Mouse (Mus musculus) liver, embryonic 13.5 days (tissue): ENCODE measurements at regions not wholly inside any gene's neighbourhood (a gene's known extent, or its start where the extent isn't known, plus 50 kb on each side); places are given as distances from the start of the nearest gene placed in this dataset.

Source experiments
- ATAC-seq: fragments of 200-750 bp; cut with Nextera tagmentation; 2 replicates; pipeline ENCODE4 v1.8.0; 2017; ENCODE audit warnings: low read depth, mild to moderate bottlenecking, moderate number of reproducible peaks, moderate library complexity
- DNase-seq: peaks from one replicate; pipeline ENCODE4 v3.0.0; 2022
- H3K27ac ChIP-seq: fragments of 300-500 bp; sonication (generic); 2 replicates; pipeline ENCODE4 v1.5.1; 2015; ENCODE audit warnings: moderate library complexity, mild to moderate bottlenecking, inconsistent platforms
- H3K27me3 ChIP-seq: fragments of 300-500 bp; sonication (generic); 2 replicates; pipeline ENCODE4 v1.6.1; 2015; ENCODE audit warnings: mild to moderate bottlenecking, inconsistent platforms
- H3K36me3 ChIP-seq: fragments of 300-500 bp; sonication (generic); 2 replicates; pipeline ENCODE4 v1.6.1; 2015; ENCODE audit warnings: mild to moderate bottlenecking, inconsistent platforms
- H3K4me1 ChIP-seq: fragments of 300-500 bp; sonication (generic); replicated peaks from 2 replicates; pipeline ENCODE4 v1.6.1; 2015; ENCODE audit warnings: inconsistent platforms
- H3K4me2 ChIP-seq: fragments of 300-500 bp; sonication (generic); 2 replicates; pipeline ENCODE4 v1.6.1; 2015; ENCODE audit warnings: inconsistent platforms, mild to moderate bottlenecking, moderate library complexity
- H3K4me3 ChIP-seq: fragments of 300-500 bp; sonication (generic); replicated peaks from 2 replicates; pipeline ENCODE4 v1.5.1; 2015; ENCODE audit warnings: mild to moderate bottlenecking, inconsistent platforms
- H3K9ac ChIP-seq: fragments of 300-500 bp; sonication (generic); 2 replicates; pipeline ENCODE4 v1.6.1; 2015; ENCODE audit warnings: mild to moderate bottlenecking, inconsistent platforms
- H3K9me3 ChIP-seq: fragments of 300-500 bp; sonication (generic); replicated peaks from 2 replicates; pipeline ENCODE4 v1.6.1; 2016; ENCODE audit warnings: inconsistent platforms
- WGBS: fragments of 180-500 bp; shearing (Covaris S2); methylation state at CpG from one replicate; pipeline ENCODE4 v1.1.7; 2015; ENCODE audit not compliant: insufficient replicate concordance; 5-methylcytosine and 5-hydroxymethylcytosine counted together

DNA sequence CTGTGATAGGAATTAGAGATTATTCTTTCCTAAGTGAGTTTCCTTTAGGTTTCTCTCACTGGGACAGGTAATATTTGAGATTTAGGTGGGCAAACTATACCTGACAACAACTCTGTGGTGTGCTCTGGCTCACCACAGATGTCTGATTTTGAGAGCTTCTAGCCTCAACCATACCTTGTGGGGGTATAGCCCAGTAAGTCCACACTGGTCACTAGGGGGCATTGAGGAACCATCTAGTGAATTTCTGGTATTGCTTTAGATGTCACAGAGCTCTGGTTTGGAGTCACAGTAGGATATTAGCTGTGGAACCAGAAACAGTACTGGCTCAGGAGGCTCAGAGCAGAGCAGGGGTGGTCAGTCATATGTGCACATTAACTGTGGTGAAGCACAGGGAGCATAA is 91.5 kb upstream of the 2210010C04Rik start:
- Histone ChIP-seq H3K27ac (no peak overlapping the region), H3K36me3 (no peaks in the 10 kb centered on the region), H3K4me1 (0 out of 2 replicates have a peak, but pooled peaks cover 2% of the 10 kb centered on the region), H3K27me3 (no peaks in the 10 kb centered on the region), H3K9me3 (no peaks in the 10 kb centered on the region), H3K4me3 (no peak overlapping the region), H3K9ac (no peak overlapping the region), H3K4me2 (no peak overlapping the region)
- DNase-seq, result no peak
- ATAC-seq, result no peak

DNA sequence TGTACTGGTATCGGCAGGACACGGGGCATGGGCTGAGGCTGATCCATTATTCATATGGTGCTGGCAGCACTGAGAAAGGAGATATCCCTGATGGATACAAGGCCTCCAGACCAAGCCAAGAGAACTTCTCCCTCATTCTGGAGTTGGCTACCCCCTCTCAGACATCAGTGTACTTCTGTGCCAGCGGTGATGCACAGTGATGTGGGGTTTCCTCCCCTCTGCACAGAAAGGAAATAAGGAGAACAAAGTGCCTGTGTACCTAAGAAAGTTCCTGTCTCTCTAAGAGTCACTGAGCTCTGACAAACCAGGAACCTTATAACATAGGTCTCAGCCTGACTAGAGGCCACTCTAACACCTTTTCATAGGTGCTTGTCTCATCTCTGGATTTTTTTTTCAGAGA is 86.3 kb upstream of the 2210010C04Rik start:
- Histone ChIP-seq H3K27ac (no peak overlapping the region), H3K4me2 (no peak overlapping the region), H3K9ac (no peak overlapping the region), H3K9me3 (no peaks in the 10 kb centered on the region), H3K27me3 (no peaks in the 10 kb centered on the region), H3K4me1 (peaks cover 18% of the 10 kb centered on the region), H3K36me3 (no peaks in the 10 kb centered on the region), H3K4me3 (no peak overlapping the region)
- DNase-seq (no peak), ATAC-seq (no peak)
- WGBS, result 69% methylated on average over 3 of the region's 3 CpGs

DNA sequence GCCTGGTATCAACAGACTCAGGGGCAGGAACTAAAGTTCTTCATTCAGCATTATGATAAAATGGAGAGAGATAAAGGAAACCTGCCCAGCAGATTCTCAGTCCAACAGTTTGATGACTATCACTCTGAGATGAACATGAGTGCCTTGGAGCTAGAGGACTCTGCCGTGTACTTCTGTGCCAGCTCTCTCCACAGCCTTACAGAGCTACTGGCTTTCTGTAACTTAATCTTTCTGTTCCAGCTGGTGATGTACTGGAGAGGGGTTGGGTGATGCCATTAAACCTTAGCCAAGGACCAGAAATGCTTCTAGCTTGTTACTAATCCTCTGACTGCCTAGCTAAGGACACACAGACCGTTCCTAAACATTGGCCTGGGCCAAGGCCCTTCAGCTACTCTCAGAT is 83.9 kb upstream of the 2210010C04Rik start:
- WGBS, result 31% methylated on average over 2 of the region's 2 CpGs
- no peaks in the 10 kb centered on the region for H3K36me3 ChIP-seq
- H3K27ac ChIP-seq, result peak overlapping the region; percentile 68; the same call in 1 of the 2 replicates
- no peaks in the 10 kb centered on the region for H3K9me3 ChIP-seq
- ATAC-seq (peak; percentile 67), DNase-seq (no peak)
- H3K4me2 ChIP-seq, result peak overlapping the region; percentile 57; the same call in 1 of the 2 replicates
- H3K4me3 ChIP-seq, result no peak overlapping the region
- peaks cover 20% of the 10 kb centered on the region for H3K4me1 ChIP-seq
- H3K9ac ChIP-seq, result no peak overlapping the region
- no peaks in the 10 kb centered on the region for H3K27me3 ChIP-seq

GRCm38 (mm10) chr6:41118201-41118976 is 83.1 kb upstream of the 2210010C04Rik start:
- no peaks in the 10 kb centered on the region for H3K9me3 ChIP-seq
- ATAC-seq (peak; percentile 80), DNase-seq (peak; percentile 64)
- no peaks in the 10 kb centered on the region for H3K27me3 ChIP-seq
- peak overlapping the region; percentile 32 for H3K4me3 ChIP-seq
- peaks cover 28% of the 10 kb centered on the region for H3K4me1 ChIP-seq
- 5% methylated on average over 7 of the region's 7 CpGs for WGBS
- peak overlapping the region; percentile 68 for H3K27ac ChIP-seq
- H3K4me2 ChIP-seq, result peak overlapping the region; percentile 57
- H3K36me3 ChIP-seq, result no peaks in the 10 kb centered on the region
- H3K9ac ChIP-seq, result peak overlapping the region; percentile 36; the same call in 1 of the 2 replicates

GRCm38 (mm10) chr6:41113943-41114342 is 78.6 kb upstream of the 2210010C04Rik start:
- Histone ChIP-seq H3K9ac (no peak overlapping the region), H3K9me3 (no peaks in the 10 kb centered on the region), H3K27ac (no peak overlapping the region), H3K4me2 (no peak overlapping the region), H3K36me3 (no peaks in the 10 kb centered on the region), H3K4me3 (no peak overlapping the region), H3K27me3 (no peaks in the 10 kb centered on the region), H3K4me1 (peaks cover 27% of the 10 kb centered on the region)
- 5% methylated on average over 1 of the region's 1 CpGs for WGBS
- ATAC-seq (peak; percentile 68), DNase-seq (peak; percentile 9)

GRCm38 (mm10) chr6:41112861-41113610 is 77.7 kb upstream of the 2210010C04Rik start:
- DNase-seq (peak; percentile 43), ATAC-seq (peak; percentile 61)
- Histone ChIP-seq H3K9me3 (no peaks in the 10 kb centered on the region), H3K4me1 (peaks cover 18% of the 10 kb centered on the region), H3K4me3 (no peak overlapping the region), H3K4me2 (no peak overlapping the region), H3K27me3 (no peaks in the 10 kb centered on the region), H3K9ac (no peak overlapping the region), H3K36me3 (no peaks in the 10 kb centered on the region), H3K27ac (no peak overlapping the region; the same call in 1 of the 2 replicates)
- 28% methylated on average over 7 of the region's 7 CpGs for WGBS

DNA sequence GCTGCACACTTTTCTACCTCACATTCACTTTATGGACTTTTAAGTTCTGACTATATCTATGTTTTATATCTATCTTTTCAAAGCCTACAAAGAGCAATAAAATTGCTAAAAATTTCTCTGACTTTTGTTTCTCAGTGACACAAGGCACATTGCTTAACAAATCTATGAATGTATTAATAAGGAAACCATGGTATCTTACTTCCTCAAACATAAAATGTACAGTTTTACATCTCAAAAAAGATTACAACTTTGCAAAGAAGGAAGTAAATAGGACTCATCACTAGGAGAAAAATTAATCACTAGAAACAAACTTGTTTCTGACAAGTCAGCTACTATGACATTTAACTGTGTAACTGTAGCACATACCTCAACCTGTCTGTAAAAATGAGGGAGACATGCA is 76.5 kb upstream of the 2210010C04Rik start:
- DNase-seq (no peak), ATAC-seq (no peak)
- H3K4me1 ChIP-seq, result peaks cover 15% of the 10 kb centered on the region
- H3K4me2 ChIP-seq, result no peak overlapping the region
- H3K27me3 ChIP-seq, result no peaks in the 10 kb centered on the region
- no peaks in the 10 kb centered on the region for H3K36me3 ChIP-seq
- no peaks in the 10 kb centered on the region for H3K9me3 ChIP-seq
- H3K27ac ChIP-seq, result no peak overlapping the region
- H3K4me3 ChIP-seq, result no peak overlapping the region
- H3K9ac ChIP-seq, result no peak overlapping the region

DNA sequence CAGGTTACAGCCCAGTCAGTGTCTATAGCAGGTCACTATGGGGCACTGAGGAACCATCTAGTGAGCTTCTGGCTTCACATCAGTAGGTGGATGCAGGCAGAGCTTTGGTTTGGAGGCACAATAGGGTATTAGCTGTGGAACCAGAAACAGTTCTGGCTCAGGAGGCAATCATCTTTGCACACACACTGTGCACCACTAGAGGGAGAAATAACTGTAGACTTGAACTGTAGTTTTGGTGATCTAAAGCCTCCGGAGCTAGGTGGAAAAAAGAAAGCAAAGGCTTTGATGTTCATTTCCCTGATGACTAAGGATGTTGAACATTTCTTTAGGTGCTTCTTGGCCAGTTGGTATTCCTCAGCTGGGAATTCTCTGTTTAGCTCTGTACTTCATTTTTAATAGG is 73.6 kb upstream of the 2210010C04Rik start:
- H3K27me3 ChIP-seq, result no peaks in the 10 kb centered on the region
- 29% methylated on average over 1 of the region's 1 CpGs for WGBS
- no peak overlapping the region for H3K9ac ChIP-seq
- DNase-seq, result no peak
- no peaks in the 10 kb centered on the region for H3K36me3 ChIP-seq
- H3K4me3 ChIP-seq, result no peak overlapping the region
- no peak overlapping the region for H3K4me2 ChIP-seq
- no peak for ATAC-seq
- H3K9me3 ChIP-seq, result no peaks in the 10 kb centered on the region
- H3K4me1 ChIP-seq, result peaks cover 18% of the 10 kb centered on the region
- no peak overlapping the region for H3K27ac ChIP-seq

- Histone ChIP-seq H3K4me3 (no peak overlapping the region), H3K4me1 (peaks cover 30% of the 10 kb centered on the region), H3K27ac (peak overlapping the region; percentile 44; the same call in 1 of the 2 replicates), H3K9me3 (no peaks in the 10 kb centered on the region), H3K9ac (no peak overlapping the region), H3K27me3 (no peaks in the 10 kb centered on the region), H3K4me2 (peak overlapping the region; percentile 37), H3K36me3 (no peaks in the 10 kb centered on the region)
- 17% methylated on average over 6 of the region's 6 CpGs for WGBS
- peak; percentile 34 for DNase-seq
- ATAC-seq, result peak; percentile 99
Measured at GRCm38 (mm10) chr6:41103689-41104400, 68.5 kb upstream of the 2210010C04Rik start.

GRCm38 (mm10) chr6:41101997-41102396 is 66.7 kb upstream of the 2210010C04Rik start:
- DNase-seq (no peak), ATAC-seq (no peak; the same call in 1 of the 2 replicates)

GRCm38 (mm10) chr6:41100258-41100657 is 64.9 kb upstream of the 2210010C04Rik start:
- Histone ChIP-seq H3K4me3 (no peak overlapping the region), H3K27me3 (no peaks in the 10 kb centered on the region), H3K4me1 (peaks cover 30% of the 10 kb centered on the region), H3K9ac (no peak overlapping the region), H3K36me3 (no peaks in the 10 kb centered on the region), H3K4me2 (no peak overlapping the region), H3K9me3 (no peaks in the 10 kb centered on the region), H3K27ac (no peak overlapping the region)
- no peak for DNase-seq
- WGBS, result 61% methylated on average over 2 of the region's 2 CpGs
- ATAC-seq, result no peak

More at GRCm38 (mm10) chr6:41101997-41102396, 66.7 kb upstream of the 2210010C04Rik start:
- no peak overlapping the region for H3K4me2 ChIP-seq
- 31% methylated on average over 2 of the region's 2 CpGs for WGBS
- no peak overlapping the region for H3K9ac ChIP-seq
- H3K36me3 ChIP-seq, result no peaks in the 10 kb centered on the region
- H3K4me1 ChIP-seq, result peaks cover 30% of the 10 kb centered on the region
- no peaks in the 10 kb centered on the region for H3K27me3 ChIP-seq
- no peaks in the 10 kb centered on the region for H3K9me3 ChIP-seq
- H3K4me3 ChIP-seq, result no peak overlapping the region
- H3K27ac ChIP-seq, result no peak overlapping the region
